Mouse (Mus musculus) heart, embryonic 14.5 days (tissue): ENCODE measurements around the gene Gpx4. TPM values are rescaled to one million over a fixed set of nuclear protein-coding genes. Genes with fewer than 3 reads are reported as not detected.

Experiments
- ATAC-seq: fragments of 200-750 bp; cut with Nextera tagmentation; 2 replicates; pipeline ENCODE4 v1.8.0; 2017; ENCODE audit warnings: low read depth, moderate TSS enrichment; ENCODE audit not compliant: insufficient number of reproducible peaks, insufficient read depth, low FRiP score
- H3K27ac ChIP-seq, 2 experiments: fragments of 200-500 bp in 1 of 2; fragments of 300-500 bp in 1 of 2; sonication (generic) in 1 of 2; replicated peaks in 1 of 2; 2 replicates each; pipeline ENCODE4 v1.5.1; 2012 to 2014; ENCODE audit warnings: low read depth in 2 of 2, low read length in 2 of 2, control low read depth in 1 of 2, mild to moderate bottlenecking in 1 of 2, mixed read lengths in 1 of 2; ENCODE audit not compliant: control insufficient read depth in 1 of 2, insufficient read depth in 1 of 2
- H3K27me3 ChIP-seq: fragments of 300-500 bp; sonication (generic); 2 replicates; pipeline ENCODE4 v1.6.1; 2014; ENCODE audit warnings: mild to moderate bottlenecking, low read length, control low read depth; ENCODE audit not compliant: control insufficient read depth, insufficient read depth
- H3K36me3 ChIP-seq: fragments of 300-500 bp; sonication (generic); 2 replicates; pipeline ENCODE4 v1.6.1; 2014; ENCODE audit warnings: mild to moderate bottlenecking, control low read depth, low read length, mixed read lengths; ENCODE audit not compliant: control insufficient read depth, insufficient read depth
- H3K4me1 ChIP-seq, 2 experiments: fragments of 200-500 bp in 1 of 2; fragments of 300-500 bp in 1 of 2; sonication (generic) in 1 of 2; 2 replicates each; pipeline ENCODE4 v1.6.1; 2012 to 2014; ENCODE audit warnings: low read length in 2 of 2, control low read depth in 1 of 2, mixed read lengths in 1 of 2; ENCODE audit not compliant: control insufficient read depth in 2 of 2, insufficient read depth in 2 of 2
- H3K4me2 ChIP-seq: fragments of 300-500 bp; sonication (generic); 2 replicates; pipeline ENCODE4 v1.6.1; 2014; ENCODE audit warnings: mild to moderate bottlenecking, low read length
- H3K4me3 ChIP-seq, 2 experiments: fragments of 200-500 bp in 1 of 2; fragments of 300-500 bp in 1 of 2; sonication (generic) in 1 of 2; 2 replicates each; pipeline ENCODE4 v1.5.1; 2012 to 2014; ENCODE audit warnings: low read length in 2 of 2, mild to moderate bottlenecking in 2 of 2, control low read depth in 1 of 2, low read depth in 1 of 2, moderate library complexity in 1 of 2; ENCODE audit not compliant: control insufficient read depth in 1 of 2, insufficient read depth in 1 of 2
- H3K9ac ChIP-seq: fragments of 300-500 bp; sonication (generic); 2 replicates; pipeline ENCODE4 v1.6.1; 2014; ENCODE audit warnings: mild to moderate bottlenecking, low read length
- H3K9me3 ChIP-seq: fragments of 300-500 bp; sonication (generic); 2 replicates; pipeline ENCODE4 v1.6.1; 2016; ENCODE audit warnings: low read length, control low read depth; ENCODE audit not compliant: control insufficient read depth
- WGBS: fragments of 180-500 bp; shearing (Covaris S2); extraction: QIAGEN DNeasy Blood & Tissue Kit; methylation state at CpG from one replicate; pipeline ENCODE4 v1.1.7; 2014; 5-methylcytosine and 5-hydroxymethylcytosine counted together
- polyA plus RNA-seq: library from polyadenylated mRNA; unstranded; fragments of >200 nt; fragmentation: Nextera tagmentation; extraction: Ambion mirVana; gene quantifications from 2 replicates; pipeline ENCODE4 v1.2.1, GENCODE M21; 2014

Gpx4 gene
- 715 and 757 TPM in 2 replicates for polyA plus RNA-seq

DNA sequence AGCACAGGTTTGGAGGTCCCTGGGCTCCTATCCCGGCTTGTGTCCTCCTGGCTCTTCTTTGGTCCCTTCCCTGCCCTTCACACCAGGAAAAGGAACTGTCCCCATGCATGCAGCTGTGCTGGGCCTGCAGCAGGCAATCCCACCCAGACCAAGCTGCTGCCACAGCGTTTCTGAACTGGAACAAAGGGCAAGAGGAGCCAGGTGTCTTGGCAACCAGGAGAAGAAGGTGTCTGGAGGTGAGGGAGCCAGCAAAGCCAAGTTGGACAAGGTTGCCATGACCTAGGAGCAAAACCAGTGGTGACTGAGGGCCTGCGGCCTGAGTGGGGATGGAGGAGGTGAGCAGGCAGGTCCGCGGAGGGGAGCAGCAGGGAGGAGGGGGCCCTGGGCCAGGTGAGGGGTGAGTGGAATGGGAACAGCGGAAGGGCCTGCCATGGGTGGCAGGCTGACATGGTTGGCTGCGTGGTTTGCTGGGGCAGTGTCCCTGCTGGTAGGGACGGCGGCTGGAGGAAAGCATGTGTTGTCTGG lies at the start of gene Gpx4:
Gene Gpx4 (plus strand): TSS at position 126 of the 525 bp plus-strand sequence.
- Histone ChIP-seq H3K27ac (no peak within 1 kb of the TSS; a peak in 1 of 4 replicates), H3K4me2 (no peak within 1 kb of the TSS), H3K9ac (no peak within 1 kb of the TSS), H3K4me3 (no peak within 1 kb of the TSS), H3K9me3 (no peaks in the 10 kb centered on the region), H3K4me1 (peaks cover 19 to 37% of the 10 kb centered on the region in 2 experiments), H3K27me3 (no peaks in the 10 kb centered on the region), H3K36me3 (no peaks in the 10 kb centered on the region)
- 61% methylated on average over 9 of the region's 9 CpGs for WGBS
- ATAC-seq: no peak

DNA sequence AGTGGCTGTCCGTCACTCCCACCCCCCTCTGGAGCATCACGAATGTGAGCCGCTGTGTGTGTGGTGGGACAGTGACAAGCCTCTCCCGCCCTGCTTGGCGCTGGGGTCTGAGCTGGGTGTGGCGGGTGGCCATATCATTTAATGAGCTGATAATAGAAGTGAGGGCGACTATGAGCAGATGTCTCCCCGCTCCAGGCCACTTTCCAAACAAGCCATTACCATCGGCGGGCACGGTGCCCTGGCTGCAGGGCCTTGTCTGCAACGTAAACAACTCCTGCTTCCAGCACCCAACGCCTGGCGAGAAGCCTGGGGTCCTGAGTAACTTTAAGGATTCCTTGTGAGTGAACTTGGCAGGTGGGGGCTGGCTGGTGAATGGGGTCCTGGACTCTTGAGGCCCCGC lies 49.1 kb upstream of the Gpx4 start:
- Histone ChIP-seq H3K27me3 (peaks cover 10% of the 10 kb centered on the region; the same call in 1 of the 2 replicates), H3K27ac (no peak overlapping the region; a peak in 1 of 4 replicates), H3K9me3 (no peaks in the 10 kb centered on the region), H3K9ac (peak overlapping the region; percentile 47), H3K4me3 (peak overlapping the region; percentile 53 to 73), H3K4me2 (peak overlapping the region; percentile 80), H3K36me3 (peaks cover 27% of the 10 kb centered on the region), H3K4me1 (peaks cover 11 to 14% of the 10 kb centered on the region in 2 experiments; a peak in 3 of 4 replicates)
- 10% methylated on average over 15 of the region's 15 CpGs for WGBS
- no peak for ATAC-seq

DNA sequence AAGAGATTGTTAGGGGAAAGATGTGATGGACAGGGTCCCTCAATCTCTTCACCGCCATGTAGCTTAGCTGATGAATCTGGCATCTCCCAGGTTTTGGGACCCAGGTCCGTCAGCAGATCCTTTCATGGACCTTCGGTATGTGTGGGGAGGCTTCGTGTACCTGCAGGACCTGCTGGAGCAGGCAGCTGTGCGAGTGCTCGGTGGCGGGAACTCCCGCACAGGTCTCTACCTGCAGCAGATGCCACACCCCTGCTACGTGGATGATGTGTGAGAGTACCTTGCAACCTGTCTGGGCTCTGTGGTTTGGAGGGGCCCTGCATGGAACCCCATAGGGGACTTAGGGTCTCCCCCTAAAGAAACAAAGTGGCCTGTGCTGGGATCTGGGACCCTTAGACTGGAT lies 45.0 kb upstream of the Gpx4 start:
- Histone ChIP-seq H3K36me3 (no peaks in the 10 kb centered on the region), H3K9me3 (no peaks in the 10 kb centered on the region), H3K9ac (no peak overlapping the region), H3K4me3 (no peak overlapping the region), H3K4me1 (peaks cover 18 to 23% of the 10 kb centered on the region in 2 experiments), H3K27ac (no peak overlapping the region), H3K4me2 (no peak overlapping the region), H3K27me3 (peaks cover 13% of the 10 kb centered on the region; the same call in 1 of the 2 replicates)
- ATAC-seq: no peak
- WGBS: 75% methylated on average over 9 of the region's 9 CpGs

DNA sequence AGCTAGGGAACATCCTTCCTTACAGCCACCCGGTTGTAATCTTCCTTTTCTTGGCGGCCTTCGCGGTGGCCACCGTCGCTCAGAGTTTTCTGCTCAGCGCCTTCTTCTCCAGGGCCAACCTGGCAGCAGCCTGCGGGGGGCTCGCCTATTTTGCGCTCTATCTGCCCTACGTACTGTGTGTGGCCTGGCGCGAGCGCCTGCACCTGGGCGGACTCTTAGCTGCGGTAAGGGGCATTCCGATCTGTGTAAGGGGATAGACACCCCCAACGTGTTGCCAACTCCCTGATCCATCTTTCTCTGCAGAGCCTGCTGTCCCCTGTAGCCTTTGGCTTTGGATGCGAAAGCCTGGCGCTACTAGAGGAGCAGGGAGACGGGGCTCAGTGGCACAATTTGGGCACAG lies 44.1 kb upstream of the Gpx4 start:
- 0 out of 2 replicates have a peak overlapping the region, but pooled peaks have one; percentile 2 for H3K4me2 ChIP-seq
- H3K4me3 ChIP-seq: no peak overlapping the region
- no peak overlapping the region for H3K27ac ChIP-seq
- no peak for ATAC-seq
- H3K27me3 ChIP-seq: peaks cover 13% of the 10 kb centered on the region; the same call in 1 of the 2 replicates
- H3K9ac ChIP-seq: peak overlapping the region; percentile 46
- no peaks in the 10 kb centered on the region for H3K36me3 ChIP-seq
- 27% methylated on average over 21 of the region's 21 CpGs for WGBS
- peaks cover 12 to 18% of the 10 kb centered on the region in 2 experiments for H3K4me1 ChIP-seq
- H3K9me3 ChIP-seq: no peaks in the 10 kb centered on the region

DNA sequence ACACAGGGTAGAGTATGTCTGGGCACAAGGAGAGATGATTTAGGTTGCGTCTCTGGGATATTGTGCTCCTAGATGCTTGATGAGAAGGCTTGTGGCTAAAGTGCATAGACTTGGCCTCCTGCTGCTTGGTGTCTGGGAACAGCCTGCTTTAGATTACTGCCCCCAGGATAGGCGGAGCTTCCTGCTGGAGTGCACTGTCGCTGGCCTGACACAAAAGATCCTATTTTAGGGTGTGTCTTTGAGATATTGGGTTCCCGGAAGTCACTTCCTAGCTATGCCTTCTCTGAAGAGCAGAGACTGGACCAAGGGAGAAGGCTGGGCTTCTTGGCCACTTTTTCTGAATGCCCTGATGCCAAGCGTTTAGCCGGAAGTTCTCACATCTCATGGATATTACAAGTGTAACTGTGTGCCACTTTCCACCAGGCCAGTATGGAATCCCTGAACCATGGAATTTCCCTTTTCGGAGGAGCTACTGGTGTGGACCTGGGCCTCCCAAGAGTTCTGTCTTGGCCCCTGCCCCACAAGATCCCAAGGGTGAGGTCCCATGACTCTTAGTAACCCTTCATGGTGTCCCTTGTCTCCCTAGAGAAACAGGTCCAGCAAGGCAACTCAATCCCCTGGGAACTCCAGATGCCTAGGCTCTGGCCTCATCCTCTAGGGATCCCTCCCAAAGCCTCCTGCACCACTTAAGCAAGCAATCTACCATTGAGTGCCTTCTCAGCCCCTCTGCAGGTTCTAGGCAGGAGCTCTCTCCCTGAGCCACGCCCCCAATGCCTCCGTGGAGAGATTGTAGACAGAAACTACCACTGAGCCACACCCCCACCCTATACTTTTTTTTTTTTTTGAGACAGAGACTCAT lies 43.4 kb upstream of the Gpx4 start:
- peaks cover 13% of the 10 kb centered on the region; the same call in 1 of the 2 replicates for H3K27me3 ChIP-seq
- peaks cover 9 to 14% of the 10 kb centered on the region in 2 experiments for H3K4me1 ChIP-seq
- H3K9me3 ChIP-seq: no peaks in the 10 kb centered on the region
- H3K27ac ChIP-seq: no peak overlapping the region; a peak in 1 of 4 replicates
- H3K36me3 ChIP-seq: peaks cover 4% of the 10 kb centered on the region; the same call in 1 of the 2 replicates
- H3K9ac ChIP-seq: peak overlapping the region; percentile 46; the same call in 1 of the 2 replicates
- no peak overlapping the region for H3K4me3 ChIP-seq
- H3K4me2 ChIP-seq: no peak overlapping the region
- WGBS: 56% methylated on average over 9 of the region's 9 CpGs
- ATAC-seq: no peak

DNA sequence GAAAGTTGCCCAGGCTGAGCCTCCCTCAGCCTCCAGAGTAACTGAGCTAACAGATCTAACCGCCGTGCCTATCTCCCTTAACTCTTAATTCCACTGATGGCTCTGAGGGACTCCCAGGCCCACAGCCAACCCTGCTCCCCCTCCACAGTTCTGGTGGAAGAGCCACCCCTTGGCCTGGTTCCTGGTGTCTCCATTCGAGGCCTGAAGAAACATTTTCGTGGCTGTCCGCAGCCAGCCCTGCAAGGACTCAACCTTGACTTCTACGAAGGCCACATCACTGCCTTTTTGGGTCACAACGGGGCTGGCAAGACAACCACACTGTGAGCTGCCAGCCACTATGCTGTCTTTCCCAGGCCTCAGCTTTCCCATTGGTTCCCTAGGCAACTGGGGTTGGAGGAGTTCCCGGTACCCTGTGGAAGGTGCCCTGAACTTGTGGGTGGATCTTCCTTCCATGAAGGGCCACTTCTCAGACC lies 42.7 kb upstream of the Gpx4 start:
- H3K4me1 ChIP-seq: peaks cover 9 to 14% of the 10 kb centered on the region in 2 experiments
- peaks cover 11% of the 10 kb centered on the region; the same call in 1 of the 2 replicates for H3K36me3 ChIP-seq
- 81% methylated on average over 8 of the region's 8 CpGs for WGBS
- no peak for ATAC-seq
- no peak overlapping the region for H3K4me3 ChIP-seq
- H3K27ac ChIP-seq: no peak overlapping the region
- peaks cover 13% of the 10 kb centered on the region; the same call in 1 of the 2 replicates for H3K27me3 ChIP-seq
- no peak overlapping the region for H3K4me2 ChIP-seq
- H3K9me3 ChIP-seq: no peaks in the 10 kb centered on the region
- no peak overlapping the region for H3K9ac ChIP-seq

DNA sequence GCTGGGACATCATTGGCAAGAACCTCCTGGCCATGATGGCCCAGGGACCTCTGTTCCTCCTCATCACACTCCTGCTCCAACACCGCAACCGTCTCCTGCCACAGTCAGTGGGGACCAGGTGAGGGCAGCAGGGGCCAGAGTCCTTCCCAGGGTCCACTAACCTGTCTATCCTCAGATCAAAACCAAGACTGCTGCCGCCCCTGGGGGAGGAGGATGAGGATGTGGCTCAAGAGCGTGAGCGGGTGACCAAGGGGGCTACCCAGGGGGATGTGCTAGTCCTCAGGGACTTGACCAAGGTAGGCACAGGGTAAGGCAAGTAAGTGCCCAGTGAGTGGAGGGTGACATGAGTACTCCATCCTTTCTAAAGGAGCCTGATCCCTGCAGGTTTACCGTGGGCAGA lies 35.2 kb upstream of the Gpx4 start:
- no peak overlapping the region for H3K4me2 ChIP-seq
- no peaks in the 10 kb centered on the region; a peak in 1 of 4 replicates for H3K4me1 ChIP-seq
- no peak for ATAC-seq
- peaks cover 10% of the 10 kb centered on the region for H3K9me3 ChIP-seq
- H3K36me3 ChIP-seq: peaks cover 21% of the 10 kb centered on the region; the same call in 1 of the 2 replicates
- H3K9ac ChIP-seq: no peak overlapping the region
- no peak overlapping the region for H3K4me3 ChIP-seq
- no peak overlapping the region for H3K27ac ChIP-seq
- peaks cover 31% of the 10 kb centered on the region for H3K27me3 ChIP-seq
- 82% methylated on average over 6 of the region's 6 CpGs for WGBS
